Mouse (Mus musculus) heart, embryonic 13.5 days (tissue): ENCODE data around the gene Nmd3. TPM values are rescaled to one million over a fixed set of nuclear protein-coding genes. Genes with fewer than 3 reads are reported as not detected.

Experiments
- ATAC-seq: fragments of 200-750 bp; cut with Nextera tagmentation; 2 replicates; pipeline ENCODE4 v1.8.0; 2017; ENCODE audit warnings: moderate TSS enrichment; ENCODE audit not compliant: insufficient number of reproducible peaks, low FRiP score, low TSS enrichment; ENCODE audit errors: extremely low read depth
- H3K27ac ChIP-seq: fragments of 300-500 bp; sonication (generic); replicated peaks from 2 replicates; pipeline ENCODE4 v1.5.1; 2015; ENCODE audit warnings: moderate library complexity, mild to moderate bottlenecking, inconsistent platforms
- H3K27me3 ChIP-seq: fragments of 300-500 bp; sonication (generic); replicated peaks from 2 replicates; pipeline ENCODE4 v1.6.1; 2015; ENCODE audit warnings: mild to moderate bottlenecking, inconsistent platforms
- H3K36me3 ChIP-seq: fragments of 300-500 bp; sonication (generic); 2 replicates; pipeline ENCODE4 v1.6.1; 2015; ENCODE audit warnings: mild to moderate bottlenecking, inconsistent platforms
- H3K4me1 ChIP-seq: fragments of 300-500 bp; sonication (generic); 2 replicates; pipeline ENCODE4 v1.6.1; 2015; ENCODE audit warnings: inconsistent platforms
- H3K4me2 ChIP-seq: fragments of 300-500 bp; sonication (generic); 2 replicates; pipeline ENCODE4 v1.6.1; 2015; ENCODE audit warnings: inconsistent platforms, mild to moderate bottlenecking, moderate library complexity
- H3K4me3 ChIP-seq: fragments of 300-500 bp; sonication (generic); 2 replicates; pipeline ENCODE4 v1.5.1; 2015; ENCODE audit warnings: moderate library complexity, mild to moderate bottlenecking, inconsistent platforms
- H3K9ac ChIP-seq: fragments of 300-500 bp; sonication (generic); 2 replicates; pipeline ENCODE4 v1.6.1; 2015; ENCODE audit warnings: inconsistent platforms, mild to moderate bottlenecking, moderate library complexity
- H3K9me3 ChIP-seq: fragments of 300-500 bp; sonication (generic); 2 replicates; pipeline ENCODE4 v1.6.1; 2016; ENCODE audit warnings: inconsistent platforms
- WGBS: fragments of 180-500 bp; shearing (Covaris S2); methylation state at CpG from one replicate; pipeline ENCODE4 v1.1.7; 2015; ENCODE audit warnings: mixed read lengths; 5-methylcytosine and 5-hydroxymethylcytosine counted together
- polyA plus RNA-seq: library from polyadenylated mRNA; unstranded; fragments of >200 nt; fragmentation: Nextera tagmentation; extraction: Ambion mirVana; gene quantifications from 2 replicates; pipeline ENCODE4 v1.2.1, GENCODE M21; 2015

Gene Nmd3
- polyA plus RNA-seq, 1 experiment from 2014 or later: 96.0 TPM

GRCm38 (mm10) chr3:69763630-69764565, 42.1 kb downstream of the Nmd3 start:
- Histone ChIP-seq H3K9ac (no peak overlapping the region), H3K36me3 (peaks cover 40% of the 10 kb centered on the region), H3K4me2 (no peak overlapping the region), H3K4me3 (no peak overlapping the region), H3K27me3 (no peaks in the 10 kb centered on the region), H3K4me1 (no peaks in the 10 kb centered on the region), H3K27ac (no peak overlapping the region), H3K9me3 (no peaks in the 10 kb centered on the region)
- 87% methylated on average over 21 of the region's 21 CpGs for WGBS
- no peak; the same call in 1 of the 2 replicates for ATAC-seq

DNA sequence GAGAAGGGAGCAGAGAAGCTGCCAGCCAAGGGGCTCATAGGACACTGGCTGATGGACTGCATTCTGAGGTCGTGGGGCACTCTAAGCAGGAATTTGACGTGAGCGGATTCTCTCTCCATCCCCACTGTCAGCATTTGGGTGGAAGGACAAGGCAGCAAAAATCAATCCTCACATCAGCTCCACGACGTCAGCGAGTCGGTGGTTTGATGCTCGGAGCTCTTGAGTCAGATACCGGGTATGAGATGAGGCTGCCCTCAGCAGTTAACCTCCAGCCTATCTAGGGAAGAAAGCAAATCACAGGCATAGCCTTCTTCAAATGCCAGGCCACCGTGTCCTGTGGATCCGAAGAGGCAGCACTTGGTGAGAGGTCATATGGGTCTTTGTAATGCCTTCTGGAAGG, 43.4 kb downstream of the Nmd3 start:
- Histone ChIP-seq H3K27me3 (no peaks in the 10 kb centered on the region), H3K36me3 (peaks cover 28% of the 10 kb centered on the region), H3K9ac (no peak overlapping the region), H3K4me2 (no peak overlapping the region), H3K4me3 (no peak overlapping the region), H3K4me1 (no peaks in the 10 kb centered on the region), H3K27ac (no peak overlapping the region), H3K9me3 (no peaks in the 10 kb centered on the region)
- no peak for ATAC-seq
- 84% methylated on average over 11 of the region's 11 CpGs for WGBS

DNA sequence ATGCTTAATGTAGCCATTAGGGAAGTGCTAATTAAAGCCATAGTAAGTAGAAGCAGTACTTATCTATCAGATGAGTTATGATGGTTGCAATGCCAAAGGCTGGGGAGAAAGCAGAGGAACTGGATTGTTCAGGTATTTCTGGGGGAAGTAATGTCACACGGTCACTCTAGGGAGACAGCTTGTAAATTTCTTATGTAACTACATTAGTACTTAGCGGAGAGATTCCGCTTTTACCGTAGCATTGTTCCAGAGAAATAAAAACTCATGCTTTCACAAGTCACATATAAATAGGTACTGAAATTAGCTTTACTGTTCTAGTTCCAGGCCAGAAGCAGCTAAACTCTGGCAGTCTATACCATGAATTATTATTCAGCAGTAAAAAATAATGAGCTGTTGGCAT, 47.4 kb downstream of the Nmd3 start:
- Histone ChIP-seq H3K4me2 (no peak overlapping the region), H3K36me3 (peaks cover 27% of the 10 kb centered on the region), H3K27ac (no peak overlapping the region), H3K27me3 (no peaks in the 10 kb centered on the region), H3K4me3 (no peak overlapping the region), H3K9me3 (no peaks in the 10 kb centered on the region), H3K9ac (no peak overlapping the region), H3K4me1 (no peaks in the 10 kb centered on the region)
- WGBS: 87% methylated on average over 4 of the region's 4 CpGs
- ATAC-seq: no peak

DNA sequence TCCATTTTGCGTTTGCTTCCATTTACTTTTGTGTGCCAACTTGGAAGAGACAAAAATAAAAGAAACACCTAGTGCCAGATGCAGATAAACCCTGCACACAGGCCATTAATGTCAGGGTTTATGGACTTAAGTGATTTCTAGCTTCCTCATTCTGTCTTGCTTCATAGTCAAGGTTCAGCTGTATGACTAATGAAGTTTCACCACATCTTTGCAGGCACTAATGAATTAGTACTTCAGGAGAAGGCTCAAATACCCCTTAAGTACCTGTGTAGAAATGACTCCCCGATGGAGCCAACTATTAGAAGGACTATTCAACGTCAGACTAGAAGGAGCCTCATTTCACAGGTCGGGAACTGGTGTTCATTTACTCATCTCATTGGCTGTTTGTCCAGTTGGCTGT, 51.6 kb downstream of the Nmd3 start:
- Histone ChIP-seq H3K9me3 (no peaks in the 10 kb centered on the region), H3K36me3 (no peaks in the 10 kb centered on the region), H3K9ac (no peak overlapping the region), H3K4me1 (no peaks in the 10 kb centered on the region), H3K27me3 (no peaks in the 10 kb centered on the region), H3K4me2 (no peak overlapping the region), H3K27ac (no peak overlapping the region), H3K4me3 (no peak overlapping the region)
- 81% methylated on average over 4 of the region's 4 CpGs for WGBS
- ATAC-seq: no peak

GRCm38 (mm10) chr3:69779246-69779796, 57.5 kb downstream of the Nmd3 start:
- Histone ChIP-seq H3K4me3 (no peak overlapping the region), H3K9ac (no peak overlapping the region), H3K4me2 (no peak overlapping the region), H3K27ac (no peak overlapping the region), H3K36me3 (no peaks in the 10 kb centered on the region), H3K9me3 (no peaks in the 10 kb centered on the region), H3K4me1 (no peaks in the 10 kb centered on the region), H3K27me3 (no peaks in the 10 kb centered on the region)
- no peak for ATAC-seq
- WGBS: 66% methylated on average over 4 of the region's 4 CpGs

GRCm38 (mm10) chr3:69792823-69793417, 71.1 kb downstream of the Nmd3 start:
- Histone ChIP-seq H3K9me3 (0 out of 2 replicates have a peak, but pooled peaks cover 6% of the 10 kb centered on the region), H3K4me3 (no peak overlapping the region), H3K4me1 (no peaks in the 10 kb centered on the region), H3K27ac (no peak overlapping the region), H3K4me2 (no peak overlapping the region), H3K27me3 (no peaks in the 10 kb centered on the region), H3K9ac (no peak overlapping the region), H3K36me3 (no peaks in the 10 kb centered on the region)
- no peak for ATAC-seq
- WGBS: 71% methylated on average over 3 of the region's 3 CpGs

GRCm38 (mm10) chr3:69797533-69797932, 75.7 kb downstream of the Nmd3 start:
- WGBS: 84% methylated on average over 4 of the region's 4 CpGs
- no peak for ATAC-seq
- Histone ChIP-seq H3K27ac (no peak overlapping the region), H3K4me3 (no peak overlapping the region), H3K9ac (no peak overlapping the region), H3K36me3 (no peaks in the 10 kb centered on the region), H3K27me3 (no peaks in the 10 kb centered on the region), H3K4me1 (no peaks in the 10 kb centered on the region), H3K4me2 (no peak overlapping the region), H3K9me3 (0 out of 2 replicates have a peak, but pooled peaks cover 6% of the 10 kb centered on the region)

- WGBS: 60% methylated on average over 2 of the region's 2 CpGs
- Histone ChIP-seq H3K27me3 (no peaks in the 10 kb centered on the region), H3K4me3 (no peak overlapping the region), H3K4me1 (no peaks in the 10 kb centered on the region), H3K4me2 (no peak overlapping the region), H3K9ac (no peak overlapping the region), H3K9me3 (0 out of 2 replicates have a peak, but pooled peaks cover 6% of the 10 kb centered on the region), H3K27ac (no peak overlapping the region), H3K36me3 (no peaks in the 10 kb centered on the region)
- ATAC-seq: no peak
Measured at GRCm38 (mm10) chr3:69797969-69798368, 76.2 kb downstream of the Nmd3 start.

GRCm38 (mm10) chr3:69799096-69799495, 77.3 kb downstream of the Nmd3 start:
- no peaks in the 10 kb centered on the region for H3K36me3 ChIP-seq
- H3K27me3 ChIP-seq: no peaks in the 10 kb centered on the region
- no peaks in the 10 kb centered on the region for H3K4me1 ChIP-seq
- H3K27ac ChIP-seq: no peak overlapping the region
- no peaks in the 10 kb centered on the region for H3K9me3 ChIP-seq
- no peak for ATAC-seq
- H3K4me2 ChIP-seq: no peak overlapping the region
- WGBS: 82% methylated on average over 1 of the region's 1 CpGs
- H3K4me3 ChIP-seq: no peak overlapping the region
- no peak overlapping the region for H3K9ac ChIP-seq

- no peak for ATAC-seq
- Histone ChIP-seq H3K4me2 (no peak overlapping the region), H3K4me1 (no peaks in the 10 kb centered on the region), H3K27me3 (no peaks in the 10 kb centered on the region), H3K27ac (no peak overlapping the region), H3K9ac (no peak overlapping the region), H3K36me3 (no peaks in the 10 kb centered on the region), H3K4me3 (no peak overlapping the region), H3K9me3 (no peaks in the 10 kb centered on the region)
- WGBS: 61% methylated on average over 7 of the region's 7 CpGs
Measured at GRCm38 (mm10) chr3:69800829-69801384, 79.1 kb downstream of the Nmd3 start.

DNA sequence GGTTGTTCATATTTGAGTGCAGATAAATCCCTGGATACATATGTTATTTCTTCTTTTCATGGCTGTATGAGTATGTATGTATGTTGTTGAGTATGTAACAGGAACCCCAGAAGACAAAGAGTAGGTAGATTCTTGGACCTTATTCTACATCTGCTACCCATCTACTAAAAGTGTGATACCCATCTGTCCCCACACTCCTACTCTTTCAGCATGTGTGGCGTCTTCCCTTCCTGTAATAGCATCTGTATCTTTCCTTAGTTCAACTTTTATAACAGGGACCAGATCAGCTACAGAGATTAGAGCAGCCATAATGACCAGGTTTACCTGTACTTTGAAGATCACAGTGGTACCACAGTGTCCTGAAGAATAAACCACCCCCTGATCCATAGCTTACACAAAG, 81.4 kb downstream of the Nmd3 start:
- Histone ChIP-seq H3K27me3 (no peaks in the 10 kb centered on the region), H3K4me2 (no peak overlapping the region), H3K9me3 (no peaks in the 10 kb centered on the region), H3K9ac (no peak overlapping the region), H3K4me1 (no peaks in the 10 kb centered on the region), H3K4me3 (no peak overlapping the region), H3K36me3 (no peaks in the 10 kb centered on the region), H3K27ac (no peak overlapping the region)
- 68% methylated on average over 1 of the region's 1 CpGs for WGBS
- ATAC-seq: no peak
